Comparison of ENCODE assay signal across 11 mouse cellular contexts in genomic region chr10:13116706-13117665, GRCm38 (mm10). TPM values are rescaled to one million over a fixed set of nuclear protein-coding genes. Genes with fewer than 3 reads are reported as not detected.
DNase-seq lines count a peak whose midpoint lies in the region; ATAC-seq and TF ChIP-seq lines count a peak whose summit lies in the region.
"Had no signal": no experiment of that assay in that cellular context is flagged by ENCODE, and none has a peak within 500 bp of the region (broad histone marks: within the 10 kb centered on the region; RNA-seq: fewer than 3 reads in every experiment).

No protein-coding gene starts in this region.

- WGBS in heart, embryonic 14.5 days: 20% methylated on average over 9 of the region's 9 CpGs
- 25% methylated on average over 9 of the region's 9 CpGs for WGBS in midbrain, embryonic 14.5 days
- 78% methylated on average over 9 of the region's 9 CpGs for WGBS in thymus, adult 2 months

- H3K9ac ChIP-seq in heart, embryonic 14.5 days (ENCODE audit: low read length): no peak overlapping the region
- no peak overlapping the region for H3K9ac ChIP-seq in midbrain, embryonic 14.5 days (replicated peaks; ENCODE audit: low read length)
- H3K9ac ChIP-seq: liver, embryonic 15.5 days had no signal

- H3K4me1 ChIP-seq in heart, embryonic 14.5 days (ENCODE audit: control insufficient read depth in 2 of 2, insufficient read depth in 2 of 2, low read length in 2 of 2): peaks cover 25 to 50% of the 10 kb centered on the region in 2 experiments
- peaks cover 43% of the 10 kb centered on the region for H3K4me1 ChIP-seq in midbrain, embryonic 14.5 days (ENCODE audit: control insufficient read depth, insufficient read depth, low read length)
- H3K4me1 ChIP-seq in thymus, adult 2 months (replicated peaks; ENCODE audit: control insufficient read depth, insufficient read depth, low read length): no peaks in the 10 kb centered on the region
- H3K4me1 ChIP-seq: liver, embryonic 15.5 days had no signal

- H3K4me3 ChIP-seq in heart, embryonic 14.5 days (ENCODE audit: control insufficient read depth in 1 of 2, insufficient read depth in 1 of 2, low read depth in 1 of 2, low read length in 2 of 2): no peak overlapping the region
- no peak overlapping the region for H3K4me3 ChIP-seq in midbrain, embryonic 14.5 days (replicated peaks; ENCODE audit: low read depth, low read length)
- no peak overlapping the region for H3K4me3 ChIP-seq in thymus, adult 2 months (ENCODE audit: control insufficient read depth, insufficient read depth, low read length)
- H3K4me3 ChIP-seq: liver, embryonic 15.5 days had no signal

- H3K4me2 ChIP-seq in heart, embryonic 14.5 days (ENCODE audit: low read length): no peak overlapping the region
- no peak overlapping the region for H3K4me2 ChIP-seq in midbrain, embryonic 14.5 days (ENCODE audit: low read length)
- H3K4me2 ChIP-seq: liver, embryonic 15.5 days had no signal

- H3K36me3 ChIP-seq in heart, embryonic 14.5 days (ENCODE audit: control insufficient read depth, insufficient read depth, low read length): peaks cover 57% of the 10 kb centered on the region
- no peaks in the 10 kb centered on the region for H3K36me3 ChIP-seq in midbrain, embryonic 14.5 days (ENCODE audit: control insufficient read depth, insufficient read depth, low read length)
- H3K36me3 ChIP-seq in thymus, adult 2 months (ENCODE audit: control insufficient read depth, insufficient read depth, low read length): no peaks in the 10 kb centered on the region
- H3K36me3 ChIP-seq: liver, embryonic 15.5 days had no signal

- no peaks in the 10 kb centered on the region for H3K9me3 ChIP-seq in heart, embryonic 14.5 days (ENCODE audit: control insufficient read depth, low read length)
- H3K9me3 ChIP-seq in midbrain, embryonic 14.5 days (ENCODE audit: control insufficient read depth, low read length): no peaks in the 10 kb centered on the region
- H3K9me3 ChIP-seq: liver, embryonic 15.5 days had no signal

- peak overlapping the region; percentile 71 to 74 for H3K27ac ChIP-seq in heart, embryonic 14.5 days (replicated peaks in 1 of 2; ENCODE audit: control insufficient read depth in 1 of 2, insufficient read depth in 1 of 2, low read depth in 2 of 2, low read length in 2 of 2)
- peak overlapping the region; percentile 4; the same call in 1 of the 2 replicates for H3K27ac ChIP-seq in midbrain, embryonic 14.5 days (replicated peaks; ENCODE audit: low read depth, low read length)
- no peak overlapping the region for H3K27ac ChIP-seq in thymus, adult 2 months (ENCODE audit: control insufficient read depth, insufficient read depth, low read length)
- H3K27ac ChIP-seq: liver, embryonic 15.5 days had no signal

- TF ChIP-seq POLR2A in thymus, adult 2 months (IDR thresholded peaks at IDR 0.05; ENCODE audit: control insufficient read depth, extremely low read depth, insufficient read depth, low read length, poor library complexity): no peak

- no peak for TF ChIP-seq CTCF in thymus, adult 2 months (IDR thresholded peaks at IDR 0.05; ENCODE audit: borderline replicate concordance, control insufficient read depth, extremely low read depth, insufficient read depth, low read length, poor library complexity)

- intact Hi-C loops in heart, postnatal 14 days (cut with DNase I): no loop called here
- intact Hi-C loops in heart, postnatal 10 days (cut with DNase I): no loop called here

- H3K27me3 ChIP-seq in heart, embryonic 14.5 days (ENCODE audit: control insufficient read depth, insufficient read depth, low read length): no peaks in the 10 kb centered on the region
- H3K27me3 ChIP-seq in midbrain, embryonic 14.5 days (ENCODE audit: control insufficient read depth, insufficient read depth, low read length): no peaks in the 10 kb centered on the region
- no peaks in the 10 kb centered on the region for H3K27me3 ChIP-seq in thymus, adult 2 months (ENCODE audit: control insufficient read depth, insufficient read depth, low read length)
- H3K27me3 ChIP-seq: liver, embryonic 15.5 days had no signal

- peak; percentile 81 for ATAC-seq in heart, embryonic 14.5 days (ENCODE audit: insufficient number of reproducible peaks, insufficient read depth, low FRiP score, low read depth)
- ATAC-seq in midbrain, embryonic 14.5 days (ENCODE audit: low FRiP score, low TSS enrichment): peak; percentile 55

- DNase-seq in heart, postnatal 14 days: no peak
- peak; percentile 78 for DNase-seq in embryo, embryonic 11 days
- DNase-seq in heart, postnatal 10 days: peak; percentile 11 to 24
- DNase-seq in midbrain, embryonic 14.5 days: peak; percentile 68
- DNase-seq in urinary bladder, postnatal 10 days (ENCODE audit: low spot score): no peak
- DNase-seq in layer of hippocampus, adult 8-10 months (ENCODE audit: low spot score in 2 of 2): no peak
- no peak for DNase-seq in thymus, adult 2 months
- DNase-seq: kidney, adult 2 months; thymus, postnatal 36 days had no signal

RNA-seq across cellular contexts. Expression of gene Plagl1, which starts 56.7 kb away (rescaled TPM):
- polyA plus RNA-seq in heart, embryonic 14.5 days (2014; fragmentation: Nextera tagmentation; extraction: Ambion mirVana): 279 and 282 TPM in 2 replicates
- total RNA-seq in heart, postnatal 14 days (2021): 10 to 100 TPM; 22.7 to 23.3 TPM
- 10 to 100 TPM; 50.5 to 50.6 TPM for total RNA-seq in heart, postnatal 10 days (2021)
- 32.8 and 55.8 TPM in 2 replicates for polyA plus RNA-seq in midbrain, embryonic 14.5 days (2014; fragmentation: Nextera tagmentation; extraction: Ambion mirVana)
- 10 to 100 TPM; 22.2 to 28.7 (median 28.1) TPM for total RNA-seq in layer of hippocampus, adult 8-10 months (2022)
- polyA plus RNA-seq in thymus, adult 2 months (2012; rRNA removed): 8.8 and 12.4 TPM in 2 replicates

Comparison
In these comparisons a context has a peak if more than half of its experiments do, and no peak if none do; other contexts are left out.
1. DNase-seq: peak in embryo, embryonic 11 days (single experiment), heart, postnatal 10 days (2 of 2) and midbrain, embryonic 14.5 days (single experiment); none in heart, postnatal 14 days (0 of 2), urinary bladder, postnatal 10 days (single experiment), layer of hippocampus, adult 8-10 months (0 of 2) and thymus, adult 2 months (single experiment).